In the genomic region with DNA sequence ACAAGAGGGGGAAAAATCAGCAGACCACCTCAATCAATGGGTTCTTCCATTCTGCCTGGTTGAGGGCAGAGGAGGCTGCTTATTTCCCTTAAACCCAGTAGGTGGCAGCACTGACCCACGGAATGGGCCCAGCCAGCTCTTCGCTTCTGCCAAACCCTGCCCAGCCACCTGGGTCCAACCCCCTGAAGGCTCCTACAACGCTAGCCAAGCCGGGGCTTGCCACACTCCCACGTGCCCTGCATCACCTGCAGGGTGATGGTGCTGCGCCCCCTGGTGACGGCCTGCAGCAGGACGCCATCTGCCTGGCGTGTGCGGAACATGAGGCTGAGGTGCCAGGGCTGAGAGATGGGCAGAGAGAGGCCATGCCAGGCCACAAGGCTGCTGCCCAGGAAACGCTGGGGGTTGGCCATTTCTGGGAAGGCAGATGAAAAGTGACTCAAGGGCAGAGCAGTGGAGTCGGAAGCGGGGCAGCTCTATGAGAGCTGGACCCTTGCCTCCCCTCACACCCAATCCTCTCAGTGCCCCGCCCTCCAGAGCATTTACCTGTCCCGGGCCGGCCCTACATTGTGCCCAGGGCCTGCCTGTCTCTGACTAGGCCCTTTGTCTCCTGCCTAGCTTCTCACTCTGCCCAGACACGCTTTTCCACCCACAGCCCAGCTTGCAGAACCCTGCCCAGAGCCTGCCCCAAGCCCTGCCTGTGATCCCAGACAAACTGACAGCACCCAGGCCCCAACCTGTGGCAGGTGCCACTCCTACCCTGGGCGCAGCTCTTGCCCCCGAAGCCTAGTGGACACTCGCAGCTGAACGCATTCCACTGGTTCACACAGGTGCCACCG, we compare ENCODE assay signal across 9 mouse cellular contexts. TPM values are rescaled to one million over a fixed set of nuclear protein-coding genes. Genes with fewer than 3 reads are reported as not detected.
DNase-seq lines count a peak whose midpoint lies in the region; ATAC-seq and TF ChIP-seq lines count a peak whose summit lies in the region.
"Had no signal": no experiment of that assay in that cellular context is flagged by ENCODE, and none has a peak within 500 bp of the region (broad histone marks: within the 10 kb centered on the region; RNA-seq: fewer than 3 reads in every experiment).

No protein-coding gene starts in this region.

- ATAC-seq in cerebellum, adult (ENCODE audit: insufficient number of reproducible peaks, low FRiP score, low TSS enrichment): peak; percentile 84
- ATAC-seq in forebrain, embryonic 13.5 days: peak; percentile 91
- peak; percentile 86 for ATAC-seq in neural tube, embryonic 15.5 days (ENCODE audit: low FRiP score)

- H3K4me3 ChIP-seq in E14TG2a.4 (replicated peaks; ENCODE audit: low read length): peak overlapping the region; percentile 60
- H3K4me3 ChIP-seq in forebrain, embryonic 13.5 days: no peak overlapping the region
- no peak overlapping the region for H3K4me3 ChIP-seq in neural tube, embryonic 15.5 days (replicated peaks)

- peak; percentile 64 for TF ChIP-seq CTCF in E14TG2a.4 (conservative IDR thresholded peaks at IDR 0.05; ENCODE audit: low read length)

- H3K4me2 ChIP-seq in forebrain, embryonic 13.5 days: no peak overlapping the region; the same call in 1 of the 2 replicates
- no peak overlapping the region for H3K4me2 ChIP-seq in neural tube, embryonic 15.5 days

- peaks cover 87% of the 10 kb centered on the region for H3K27me3 ChIP-seq in E14TG2a.4 (ENCODE audit: insufficient read depth, low read length)
- H3K27me3 ChIP-seq in forebrain, embryonic 13.5 days: no peaks in the 10 kb centered on the region
- no peaks in the 10 kb centered on the region for H3K27me3 ChIP-seq in neural tube, embryonic 15.5 days (replicated peaks)

- no peaks in the 10 kb centered on the region for H3K36me3 ChIP-seq in E14TG2a.4 (ENCODE audit: insufficient read depth, low read length)
- peaks cover 98% of the 10 kb centered on the region for H3K36me3 ChIP-seq in forebrain, embryonic 13.5 days (ENCODE audit: poor library complexity, severe bottlenecking)
- H3K36me3 ChIP-seq in neural tube, embryonic 15.5 days: peaks cover 81% of the 10 kb centered on the region

- peak overlapping the region; percentile 45 for H3K27ac ChIP-seq in forebrain, embryonic 13.5 days
- peak overlapping the region; percentile 46 for H3K27ac ChIP-seq in neural tube, embryonic 15.5 days (replicated peaks)
- H3K27ac ChIP-seq: macrophage had no signal

- 43% methylated on average over 22 of the region's 22 CpGs for WGBS in forebrain, embryonic 13.5 days
- 39% methylated on average over 22 of the region's 22 CpGs for WGBS in neural tube, embryonic 15.5 days

- peaks cover 74% of the 10 kb centered on the region for H3K4me1 ChIP-seq in E14TG2a.4 (replicated peaks; ENCODE audit: low read depth, low read length)
- peaks cover 32% of the 10 kb centered on the region for H3K4me1 ChIP-seq in forebrain, embryonic 13.5 days
- peaks cover 30% of the 10 kb centered on the region for H3K4me1 ChIP-seq in neural tube, embryonic 15.5 days

- intact Hi-C loops in heart, postnatal 10 days (cut with DNase I): loop anchor here (1.0 to 5.0 kb wide), 4 partner anchors 55 to 370 kb away; no protein-coding TSS in a partner anchor

- DNase-seq in heart, postnatal 10 days: peak; percentile 90 to 92
- peak; percentile 93 to 95 for DNase-seq in kidney, postnatal 4 days
- DNase-seq in lung, adult 18-20 months: peak; percentile 91 to 94
- peak; percentile 93 for DNase-seq in testis, postnatal 10 days (ENCODE audit: low spot score)

- H3K9me3 ChIP-seq in E14TG2a.4 (ENCODE audit: low read length): no peaks in the 10 kb centered on the region
- H3K9me3 ChIP-seq in forebrain, embryonic 13.5 days (replicated peaks): no peaks in the 10 kb centered on the region
- H3K9me3 ChIP-seq in neural tube, embryonic 15.5 days (replicated peaks): no peaks in the 10 kb centered on the region

- H3K9ac ChIP-seq in forebrain, embryonic 13.5 days: peak overlapping the region; percentile 35; the same call in 1 of the 2 replicates
- H3K9ac ChIP-seq in neural tube, embryonic 15.5 days (replicated peaks): no peak overlapping the region

RNA-seq across cellular contexts. Expression of a gene that starts 13.4 kb away (rescaled TPM):
- 45.3 and 56.9 TPM in 2 replicates for polyA plus RNA-seq in forebrain, embryonic 13.5 days (2015; fragmentation: Nextera tagmentation; extraction: Ambion mirVana)
- total RNA-seq in heart, postnatal 10 days (2021): 1 to 10 TPM; 7.4 to 7.6 TPM
- 34.4 and 35.0 TPM in 2 replicates for polyA plus RNA-seq in neural tube, embryonic 15.5 days (2015; fragmentation: Nextera tagmentation; extraction: Ambion mirVana)
- polyA plus RNA-seq: macrophage had no signal

RNA-seq across cellular contexts. Expression of a gene that starts 18.3 kb away (rescaled TPM):
- polyA plus RNA-seq in forebrain, embryonic 13.5 days (2015; fragmentation: Nextera tagmentation; extraction: Ambion mirVana): 68.6 and 68.9 TPM in 2 replicates
- total RNA-seq in heart, postnatal 10 days (2021): 1 to 10 TPM; 2.9 to 4.1 TPM
- 5.5 and 12.4 TPM in 2 replicates for polyA plus RNA-seq in neural tube, embryonic 15.5 days (2015; fragmentation: Nextera tagmentation; extraction: Ambion mirVana)

RNA-seq across cellular contexts. Expression of a gene that starts 37.2 kb away (rescaled TPM):
- polyA plus RNA-seq in forebrain, embryonic 13.5 days (2015; fragmentation: Nextera tagmentation; extraction: Ambion mirVana): not detected in 2 replicates
- total RNA-seq in heart, postnatal 10 days (2021): 10 to 100 TPM; 18.1 to 41.9 TPM
- 0.15 and 0.19 TPM in 2 replicates for polyA plus RNA-seq in neural tube, embryonic 15.5 days (2015; fragmentation: Nextera tagmentation; extraction: Ambion mirVana)
- polyA plus RNA-seq: macrophage had no signal

RNA-seq across cellular contexts. Expression of a gene that starts 43.1 kb away (rescaled TPM):
- 196 and 205 TPM in 2 replicates for polyA plus RNA-seq in forebrain, embryonic 13.5 days (2015; fragmentation: Nextera tagmentation; extraction: Ambion mirVana)
- 10 to 100 TPM; 97.1 to 97.8 TPM for total RNA-seq in heart, postnatal 10 days (2021)
- 206 and 219 TPM in 2 replicates for polyA plus RNA-seq in neural tube, embryonic 15.5 days (2015; fragmentation: Nextera tagmentation; extraction: Ambion mirVana)
